Mouse (Mus musculus) CH12.LX (cell line): ENCODE data around the gene Zbed3.

Source experiments
- BHLHE40 ChIP-seq: IDR thresholded peaks from 2 replicates; pipeline ENCODE4 v1.6.1; 2011; ENCODE audit warnings: mild to moderate bottlenecking, low read depth, low read length, improper control_type of control experiment
- CTCF ChIP-seq, 2 experiments: IDR thresholded peaks in 1 of 2; conservative IDR thresholded peaks in 1 of 2; 2 replicates each; pipeline ENCODE4 v1.5.1; 2011 to 2012; ENCODE audit warnings: low read depth in 2 of 2, low read length in 2 of 2, improper control_type of control experiment in 1 of 2, inconsistent platforms in 1 of 2, mild to moderate bottlenecking in 1 of 2, moderate library complexity in 1 of 2
- MEF2A ChIP-seq: IDR thresholded peaks from 2 replicates; pipeline ENCODE4 v1.6.1; 2014; ENCODE audit warnings: low read depth, mild to moderate bottlenecking, inconsistent platforms, low read length, improper control_type of control experiment, borderline replicate concordance
- MXI1 ChIP-seq: IDR thresholded peaks from 2 replicates; pipeline ENCODE4 v1.6.1; 2011; ENCODE audit warnings: mild to moderate bottlenecking, low read depth, low read length, improper control_type of control experiment
- ZMIZ1 ChIP-seq: IDR thresholded peaks from 2 replicates; pipeline ENCODE4 v1.6.1; 2012; ENCODE audit warnings: low read depth, mild to moderate bottlenecking, inconsistent platforms, low read length, improper control_type of control experiment
- ZNF384 ChIP-seq: IDR thresholded peaks from 2 replicates; pipeline ENCODE4 v1.6.1; 2012; ENCODE audit warnings: low read depth, low read length, improper control_type of control experiment, inconsistent platforms

- peak; percentile 38 to 86; a peak in 3 of 4 replicates for TF ChIP-seq CTCF (conservative IDR thresholded peaks at IDR 0.05 in 1 of 2, IDR thresholded peaks at IDR 0.05 in 1 of 2; ENCODE audit: low read depth in 2 of 2, low read length in 2 of 2)
- no peak; the same call in 1 of the 2 replicates for TF ChIP-seq ZNF384
- TF ChIP-seq BHLHE40: no peak
- no peak for TF ChIP-seq MEF2A
- no peak for TF ChIP-seq MXI1
- TF ChIP-seq ZMIZ1: no peak
Observed at GRCm38 (mm10) chr13:95286989-95287388, 36.4 kb upstream of the Zbed3 start.
